Mouse (Mus musculus) gastrocnemius, adult 18-20 months (tissue): ENCODE measurements at regions not wholly inside any gene's neighbourhood (a gene's known extent, or its start where the extent isn't known, plus 50 kb on each side); places are given as distances from the start of the nearest gene placed in this dataset.
"Not testable (repeated sequence)": the region's sequence is repeated elsewhere in the genome, so short reads cannot be mapped to it uniquely, and the experiment has no call there.

ENCODE experiments used
- DNase-seq: peaks from one replicate; pipeline ENCODE4 v3.0.0; 2021; ENCODE audit warnings: low spot score

DNA sequence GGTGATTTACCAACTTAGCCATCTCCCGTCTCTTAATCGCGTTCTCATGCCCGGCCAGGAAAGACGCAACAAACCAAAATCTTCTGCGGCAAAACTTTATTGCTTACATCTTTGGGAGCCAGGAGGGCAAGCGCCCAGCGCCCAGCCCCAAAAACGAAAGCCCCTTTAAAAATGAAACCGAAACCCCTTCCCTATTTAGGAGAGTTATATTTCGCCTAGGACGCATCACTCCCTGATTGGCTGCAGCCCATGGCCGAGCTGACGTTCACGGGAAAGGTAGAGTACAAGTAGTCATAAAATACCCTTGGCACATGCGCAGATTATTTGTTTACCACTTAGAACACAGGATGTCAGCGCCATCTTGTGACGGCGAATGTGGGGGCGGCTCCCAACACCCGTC, 783.3 kb downstream of the Ttll7 start:
- not testable (repeated sequence) for DNase-seq

DNA sequence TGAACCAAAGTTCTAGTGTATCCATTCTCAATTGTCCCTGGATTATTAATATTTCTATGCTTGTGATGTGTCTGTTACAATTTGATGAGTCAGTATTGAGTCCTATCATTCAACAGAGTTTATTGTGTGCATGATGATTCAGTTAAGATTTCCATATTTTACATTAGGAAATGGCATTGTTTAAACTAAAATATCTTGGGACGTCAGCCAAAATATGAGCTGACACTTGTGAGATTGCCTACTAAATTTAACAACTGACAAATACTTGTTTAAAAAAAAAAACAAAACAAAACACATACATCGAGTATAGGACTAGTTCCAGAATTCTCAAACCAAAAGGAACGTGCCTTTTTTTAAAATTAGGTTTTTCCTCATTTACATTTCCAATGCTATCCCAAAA, 779.0 kb downstream of the Ttll7 start:
- DNase-seq, result no peak

DNA sequence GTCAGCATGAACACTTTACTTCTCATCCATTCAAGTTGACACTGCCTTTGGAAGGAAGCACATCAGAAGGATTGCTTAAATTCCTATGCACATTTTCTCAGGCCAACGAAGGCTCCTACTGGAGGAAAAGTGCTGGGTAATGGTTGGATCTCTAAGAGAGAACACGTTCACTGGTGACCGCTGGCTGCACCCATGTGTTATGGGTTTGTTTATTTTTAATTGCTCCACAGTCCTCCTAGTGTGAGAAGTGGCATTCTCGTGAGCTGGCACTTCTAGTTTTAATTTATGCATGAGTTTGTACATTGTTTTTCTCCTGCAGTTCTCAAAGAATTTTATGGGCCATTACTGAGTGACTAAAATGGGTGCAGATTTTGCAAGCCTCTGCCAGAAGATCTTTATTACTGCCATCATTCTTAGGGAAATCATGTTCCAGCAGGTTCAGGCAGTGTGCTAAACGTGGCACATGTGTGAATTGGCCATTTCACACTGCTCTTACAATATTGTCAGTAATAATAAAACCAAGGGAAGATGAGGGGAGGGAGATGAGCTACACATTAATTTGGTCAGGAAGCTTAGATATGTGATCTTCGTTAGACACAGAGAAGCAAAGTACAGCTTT, 731.6 kb downstream of the Ttll7 start:
- no peak for DNase-seq

DNA sequence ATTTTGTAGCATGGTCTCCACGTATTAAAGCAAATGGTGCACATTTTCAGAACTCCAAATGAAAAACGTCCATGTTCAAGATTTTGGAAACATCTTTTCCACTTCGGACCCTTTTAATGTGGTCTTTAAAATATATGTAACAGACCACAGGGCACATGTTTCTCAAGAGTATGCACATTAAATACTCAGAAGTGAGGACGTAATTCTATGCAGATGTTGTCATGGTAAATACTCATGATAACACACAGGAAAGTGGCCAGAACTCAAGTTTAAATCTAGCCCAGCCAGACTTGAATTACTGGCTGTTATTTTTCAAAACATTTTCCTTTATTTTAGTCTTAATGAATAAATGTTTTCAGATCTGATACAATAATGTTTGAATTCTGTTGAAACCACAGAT, 719.7 kb downstream of the Ttll7 start:
- no peak for DNase-seq

DNA sequence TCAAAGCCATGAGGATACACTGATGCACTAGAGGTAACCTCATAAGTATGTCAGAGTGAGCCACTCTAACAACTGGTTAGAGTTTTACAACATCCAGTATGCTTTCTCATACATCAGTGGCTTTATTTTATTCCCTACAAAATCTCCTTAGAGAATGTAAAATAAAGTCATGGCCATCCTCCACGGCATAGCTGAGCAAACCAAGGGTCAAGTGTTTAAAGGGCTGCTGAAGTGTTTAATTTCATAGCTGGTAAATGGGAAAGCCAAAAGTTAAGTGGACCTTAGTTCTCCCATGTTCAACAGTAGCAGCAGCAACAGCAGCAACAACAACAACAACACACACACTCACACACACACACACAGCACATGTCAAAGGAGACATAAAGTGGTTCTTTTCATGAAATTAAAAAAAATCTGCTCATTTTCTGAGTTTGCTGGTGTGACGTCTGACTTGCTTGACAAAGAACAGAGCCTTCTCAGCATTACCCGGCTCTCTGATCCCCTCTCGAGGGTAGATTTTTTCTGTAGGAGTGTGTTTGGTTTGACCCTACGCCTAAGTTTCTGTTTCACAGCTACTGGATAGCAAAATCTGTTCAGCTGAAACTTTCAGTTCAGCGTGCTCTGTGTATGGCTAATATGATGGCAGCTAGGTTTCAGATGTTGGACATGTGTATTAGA, 693.3 kb downstream of the Ttll7 start:
- DNase-seq, result no peak

DNA sequence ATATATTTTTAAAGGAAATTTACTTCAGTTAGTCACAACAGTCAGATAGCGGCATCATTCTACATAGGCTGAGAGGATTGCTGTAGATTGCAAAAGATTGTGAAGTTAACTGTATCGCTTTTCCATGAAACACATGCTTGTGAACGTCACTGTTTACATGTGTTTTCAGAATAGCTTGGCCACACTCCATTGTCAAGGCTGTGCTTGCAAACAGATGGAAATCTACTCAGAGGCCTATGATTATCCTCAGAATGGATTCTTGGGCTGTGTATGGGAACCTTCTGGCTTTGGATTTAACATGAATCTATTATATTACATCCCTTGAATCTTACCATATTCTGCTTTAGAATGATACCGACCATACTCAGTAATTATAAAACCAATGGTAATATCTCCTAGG, 690.1 kb downstream of the Ttll7 start:
- DNase-seq, result no peak

DNA sequence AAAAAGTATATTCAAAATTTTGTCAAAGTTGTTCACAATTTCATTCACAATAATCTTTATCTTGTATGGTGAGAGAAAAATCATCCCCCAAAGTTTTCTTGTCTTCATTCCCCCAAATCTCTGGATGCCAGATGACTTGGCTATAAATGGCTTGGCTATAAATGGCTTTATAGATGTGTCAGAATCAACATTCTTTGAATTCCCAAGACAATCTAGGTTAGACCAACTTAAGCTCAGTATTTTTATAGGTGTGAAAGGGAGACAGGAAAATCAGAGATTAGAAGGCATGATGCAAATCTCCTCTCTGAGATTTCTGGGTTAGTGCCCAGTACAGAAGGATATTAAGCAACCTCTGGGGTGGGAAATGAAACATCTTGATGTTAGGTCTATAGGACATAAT, 685.4 kb downstream of the Ttll7 start:
- no peak for DNase-seq

DNA sequence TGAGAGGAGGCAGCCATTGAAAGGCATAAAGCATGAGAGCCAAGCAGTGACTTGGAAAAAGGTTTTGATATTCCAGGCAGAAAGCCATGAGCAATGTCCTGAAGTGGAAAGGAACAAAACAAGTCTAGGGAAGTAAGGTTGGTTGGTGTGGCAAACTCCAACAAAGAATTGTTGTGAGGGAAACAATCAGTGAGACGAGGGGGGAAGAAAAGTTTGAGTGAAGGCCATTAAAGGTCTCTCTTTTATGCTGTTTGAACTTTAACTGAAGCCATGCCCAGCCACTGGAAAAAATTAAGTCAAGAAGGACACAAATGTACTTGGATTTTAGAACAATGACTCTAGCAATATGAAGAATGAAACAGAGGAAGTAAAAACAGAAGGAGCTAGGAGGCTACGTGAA, 680.0 kb downstream of the Ttll7 start:
- DNase-seq, result no peak

DNA sequence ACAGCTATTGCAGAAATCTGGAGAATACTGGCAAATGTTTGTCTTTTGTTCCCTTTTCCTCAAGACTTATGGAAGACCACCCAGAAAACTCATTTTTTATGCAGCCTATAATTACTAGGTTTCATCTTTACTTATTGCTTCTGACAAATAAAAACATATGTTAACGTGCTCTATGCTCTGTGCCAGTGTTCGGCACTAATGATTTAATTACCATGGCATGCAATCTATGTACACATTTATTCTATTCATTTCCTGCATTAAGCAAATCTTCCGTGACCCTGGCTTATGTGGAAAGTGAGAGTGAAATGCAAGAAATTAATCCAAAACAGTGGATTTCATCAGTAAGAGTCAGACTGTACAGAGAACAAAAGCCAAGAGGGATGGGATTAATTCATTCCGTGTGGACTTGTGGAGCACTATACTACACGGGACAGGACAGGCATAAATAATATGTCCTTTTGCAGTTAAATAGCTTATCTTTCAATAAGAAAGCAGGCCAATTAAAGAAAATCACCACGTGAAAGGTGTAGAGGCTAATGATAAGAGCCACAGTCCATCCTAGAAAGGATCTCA, 679.5 kb downstream of the Ttll7 start:
- DNase-seq, result no peak
